Mouse (Mus musculus) megakaryocyte, embryonic 14.5 days (primary cell): ENCODE results near the gene Dok7. TPM values are rescaled to one million over a fixed set of nuclear protein-coding genes. Genes with fewer than 3 reads are reported as not detected.

Source experiments
- H3K27me3 ChIP-seq: replicated peaks from 2 replicates; pipeline ENCODE3; 2012; ENCODE audit warnings: inconsistent platforms
- H3K36me3 ChIP-seq: replicated peaks from 2 replicates; pipeline ENCODE3; 2012; ENCODE audit warnings: low read length, inconsistent platforms, mixed read lengths
- H3K4me1 ChIP-seq: 2 replicates; pipeline ENCODE4 v1.6.1; 2012; ENCODE audit warnings: inconsistent platforms
- H3K4me3 ChIP-seq: replicated peaks from 2 replicates; pipeline ENCODE3; 2012; ENCODE audit warnings: moderate library complexity, mild to moderate bottlenecking, inconsistent platforms
- H3K9me3 ChIP-seq: 2 replicates; pipeline ENCODE4 v1.6.1; 2012; ENCODE audit warnings: inconsistent platforms
- FLI1 ChIP-seq: IDR thresholded peaks from 2 replicates; pipeline ENCODE4 v1.6.1; 2012; ENCODE audit warnings: low read length, inconsistent platforms, mixed read lengths
- GATA1 ChIP-seq: IDR thresholded peaks from 3 replicates; pipeline ENCODE4 v1.6.1; 2012; ENCODE audit warnings: mixed read lengths, low read length, inconsistent platforms, borderline replicate concordance
- polyA plus RNA-seq: library from polyadenylated mRNA; stranded (reverse); fragments of >175 nt; gene quantifications from 2 replicates; pipeline ENCODE4 v1.2.3, GENCODE M21; 2012; ENCODE audit warnings: low replicate concordance; ENCODE audit not compliant: insufficient read depth

Gene Dok7
- polyA plus RNA-seq, 1 experiment = 1.1 TPM

DNA sequence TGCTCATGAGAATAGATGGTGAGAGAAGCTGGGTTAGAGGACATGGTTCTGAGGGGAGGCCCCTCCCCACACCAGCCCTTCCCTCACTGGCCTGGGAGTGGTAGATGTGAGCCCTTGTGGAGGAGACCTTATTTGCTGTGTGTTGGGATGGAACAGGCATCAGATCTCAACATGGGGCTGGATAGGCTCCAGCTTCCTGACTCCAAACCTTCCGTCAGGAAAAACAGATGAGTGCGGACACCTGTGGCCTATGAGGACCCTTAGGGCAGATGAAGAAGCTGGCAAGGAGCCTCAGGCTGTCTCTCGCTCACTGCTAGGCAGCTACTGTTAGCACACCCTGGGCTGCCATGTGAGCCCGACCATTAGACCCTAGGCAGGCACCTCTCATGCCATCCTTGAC lies 76.9 kb downstream of the Dok7 start:
- TF ChIP-seq FLI1 (no peak), GATA1 (no peak)
- H3K9me3 ChIP-seq = peaks cover 16% of the 10 kb centered on the region
- H3K4me1 ChIP-seq = peaks cover 28% of the 10 kb centered on the region
- peaks cover 65% of the 10 kb centered on the region for H3K27me3 ChIP-seq
- H3K36me3 ChIP-seq = no peaks in the 10 kb centered on the region
- H3K4me3 ChIP-seq = no peak overlapping the region

DNA sequence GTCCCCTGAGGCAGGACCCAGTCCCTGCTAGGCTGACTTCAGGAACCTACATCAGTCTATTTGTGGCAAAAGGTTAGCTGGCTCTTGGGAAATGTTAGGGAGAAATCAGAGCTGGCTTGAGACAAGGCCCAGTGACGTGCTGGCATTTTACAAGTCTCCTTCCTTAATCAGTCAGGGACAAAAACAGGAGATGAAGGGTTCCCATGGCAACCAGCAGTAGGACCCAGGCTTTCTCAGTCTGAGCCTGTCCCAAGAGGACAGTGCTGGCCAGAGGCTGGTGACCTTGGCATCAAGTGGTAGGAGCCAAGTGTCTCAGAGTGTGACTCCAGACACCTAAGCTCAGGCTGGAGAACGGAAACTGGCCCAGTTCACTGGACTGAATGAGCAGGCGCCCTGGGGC lies 77.7 kb downstream of the Dok7 start:
- no peaks in the 10 kb centered on the region for H3K36me3 ChIP-seq
- peaks cover 10% of the 10 kb centered on the region for H3K9me3 ChIP-seq
- TF ChIP-seq GATA1 = no peak
- no peak for TF ChIP-seq FLI1
- peaks cover 62% of the 10 kb centered on the region for H3K27me3 ChIP-seq
- H3K4me3 ChIP-seq = no peak overlapping the region
- H3K4me1 ChIP-seq = peaks cover 30% of the 10 kb centered on the region

DNA sequence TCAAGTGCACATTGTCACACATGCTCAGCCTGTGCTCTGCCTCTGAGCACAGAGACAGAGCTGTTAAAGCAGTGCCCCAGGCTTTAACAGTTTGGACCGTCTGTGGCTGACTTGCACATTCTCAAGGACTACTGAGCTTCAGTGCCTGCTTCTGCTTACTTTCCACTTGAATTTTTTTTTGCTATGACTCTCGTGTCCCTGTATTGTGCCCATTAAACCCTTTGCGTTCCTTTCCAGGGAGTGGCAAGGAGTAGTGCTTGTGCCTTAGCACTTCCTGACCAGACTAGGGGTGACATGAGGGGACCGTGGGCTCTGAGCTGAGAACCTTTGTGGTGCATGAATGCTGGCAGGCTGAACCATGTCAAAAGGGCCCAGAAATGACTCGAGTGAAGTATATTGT lies 79.3 kb downstream of the Dok7 start:
- Histone ChIP-seq H3K4me3 (no peak overlapping the region), H3K9me3 (peaks cover 1% of the 10 kb centered on the region), H3K36me3 (no peaks in the 10 kb centered on the region), H3K4me1 (peaks cover 41% of the 10 kb centered on the region), H3K27me3 (peaks cover 62% of the 10 kb centered on the region)
- TF ChIP-seq FLI1 = no peak
- no peak for TF ChIP-seq GATA1

Other genes with a start within 250 kb of the Dok7 start
- gene Msantd1, start 148.8 kb upstream of the Dok7 start, polyA plus RNA-seq = 15.3 and 26.3 TPM in 2 replicates
- 37.1 and 38.7 TPM in 2 replicates for gene Rgs12, start 107.3 kb upstream of the Dok7 start, polyA plus RNA-seq
- gene Hgfac, start 15.3 kb upstream of the Dok7 start, polyA plus RNA-seq = 11.0 and 19.7 TPM in 2 replicates
- 7.7 and 48.7 TPM in 2 replicates for gene Lrpap1, start 49.0 kb downstream of the Dok7 start, polyA plus RNA-seq
- gene Adra2c, start 221.6 kb downstream of the Dok7 start, polyA plus RNA-seq = 0.35 TPM in 1 of 2 replicates, not detected in the other